28 mouse cellular contexts compared by ENCODE assay signal in the genomic region with DNA sequence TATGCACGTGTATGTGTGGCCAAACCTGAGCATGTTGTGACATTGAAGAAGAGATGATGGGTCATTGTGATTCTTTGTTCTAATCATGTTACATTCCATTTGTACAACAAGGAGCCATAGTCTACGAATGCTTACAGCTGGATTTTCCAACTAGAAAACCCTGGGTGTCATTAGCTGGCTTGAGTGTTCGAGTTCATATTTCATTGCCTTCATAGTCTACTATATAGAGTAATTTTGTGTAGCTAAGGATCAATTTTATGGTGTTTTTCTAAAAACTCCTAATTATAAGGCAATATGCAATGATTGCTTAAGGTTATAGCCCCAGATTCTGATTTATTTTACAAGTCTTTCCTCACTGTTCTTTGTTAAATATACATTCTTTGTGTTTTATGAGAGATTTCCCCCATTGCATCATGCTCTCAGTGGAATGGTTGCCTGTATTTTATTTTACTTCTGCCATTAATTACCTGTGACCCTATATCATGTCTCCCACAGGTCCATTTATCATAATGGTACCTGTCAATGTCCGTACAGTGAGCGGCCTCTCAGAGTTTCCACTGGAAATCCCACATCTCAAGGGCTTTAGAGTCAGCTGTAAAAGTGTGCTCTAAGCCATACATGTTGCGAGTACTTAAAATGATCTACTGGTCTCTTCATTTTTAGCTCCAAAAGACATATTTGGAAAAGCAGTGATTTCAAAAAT.
DNase-seq lines count a peak whose midpoint lies in the region; ATAC-seq lines count a peak whose summit lies in the region.
"Had no signal": no experiment of that assay in that cellular context is flagged by ENCODE, and none has a peak within 500 bp of the region (broad histone marks: within the 10 kb centered on the region; RNA-seq: fewer than 3 reads in every experiment).

No protein-coding gene starts in this region.

- no peaks in the 10 kb centered on the region for H3K36me3 ChIP-seq in limb, embryonic 12.5 days
- H3K36me3 ChIP-seq in limb, embryonic 10.5 days: no peaks in the 10 kb centered on the region
- H3K36me3 ChIP-seq in limb, embryonic 13.5 days: no peaks in the 10 kb centered on the region
- H3K36me3 ChIP-seq: embryonic facial prominence, embryonic 13.5 days; embryonic facial prominence, embryonic 15.5 days; forebrain, embryonic 10.5 days; forebrain, embryonic 12.5 days; G1E had no signal

- H3K9me3 ChIP-seq in limb, embryonic 12.5 days: no peaks in the 10 kb centered on the region
- H3K9me3 ChIP-seq in limb, embryonic 10.5 days (replicated peaks): no peaks in the 10 kb centered on the region
- no peaks in the 10 kb centered on the region for H3K9me3 ChIP-seq in limb, embryonic 13.5 days
- H3K9me3 ChIP-seq: embryonic facial prominence, embryonic 13.5 days; embryonic facial prominence, embryonic 15.5 days; forebrain, embryonic 10.5 days; forebrain, embryonic 12.5 days had no signal

- WGBS in limb, embryonic 12.5 days: 46% methylated on average over 6 of the region's 6 CpGs
- 83% methylated on average over 6 of the region's 6 CpGs for WGBS in limb, embryonic 10.5 days
- 30% methylated on average over 6 of the region's 6 CpGs for WGBS in limb, embryonic 13.5 days

- no peak overlapping the region for H3K4me2 ChIP-seq in limb, embryonic 12.5 days
- no peak overlapping the region for H3K4me2 ChIP-seq in limb, embryonic 13.5 days (replicated peaks)
- H3K4me2 ChIP-seq: embryonic facial prominence, embryonic 13.5 days; embryonic facial prominence, embryonic 15.5 days; forebrain, embryonic 12.5 days had no signal

- peak; percentile 76 for ATAC-seq in limb, embryonic 12.5 days (ENCODE audit: insufficient number of reproducible peaks, insufficient read depth, low FRiP score, low TSS enrichment, low read depth)
- ATAC-seq in limb, embryonic 13.5 days (ENCODE audit: low FRiP score, low read depth): peak; percentile 80
- ATAC-seq: activated CD4-positive, CD25-positive, alpha-beta regulatory T cell, adult 4 months; CD4-positive, CD25-positive, alpha-beta regulatory T cell, adult 4 months; forebrain, embryonic 14.5 days; forebrain, embryonic 16.5 days; Patski had no signal

- H3K27me3 ChIP-seq in limb, embryonic 12.5 days: no peaks in the 10 kb centered on the region
- H3K27me3 ChIP-seq in limb, embryonic 10.5 days (ENCODE audit: low read depth, poor library complexity, severe bottlenecking): no peaks in the 10 kb centered on the region
- no peaks in the 10 kb centered on the region for H3K27me3 ChIP-seq in limb, embryonic 13.5 days
- H3K27me3 ChIP-seq: CH12.LX; embryonic facial prominence, embryonic 13.5 days; embryonic facial prominence, embryonic 15.5 days; forebrain, embryonic 12.5 days had no signal

- H3K9ac ChIP-seq in limb, embryonic 12.5 days (replicated peaks): no peak overlapping the region
- H3K9ac ChIP-seq in limb, embryonic 13.5 days: no peak overlapping the region
- H3K9ac ChIP-seq: embryonic facial prominence, embryonic 13.5 days; embryonic facial prominence, embryonic 15.5 days; forebrain, embryonic 12.5 days had no signal

- H3K4me3 ChIP-seq in limb, embryonic 12.5 days (replicated peaks): no peak overlapping the region
- H3K4me3 ChIP-seq in limb, embryonic 10.5 days: no peak overlapping the region
- H3K4me3 ChIP-seq in limb, embryonic 13.5 days: no peak overlapping the region
- H3K4me3 ChIP-seq: embryonic facial prominence, embryonic 13.5 days; embryonic facial prominence, embryonic 15.5 days; erythroblast, embryonic 14.5 days; forebrain, embryonic 10.5 days; forebrain, embryonic 12.5 days had no signal

- H3K27ac ChIP-seq in limb, embryonic 12.5 days: no peak overlapping the region
- no peak overlapping the region for H3K27ac ChIP-seq in limb, embryonic 10.5 days
- H3K27ac ChIP-seq in limb, embryonic 13.5 days: no peak overlapping the region; the same call in 1 of the 2 replicates
- H3K27ac ChIP-seq: embryonic facial prominence, embryonic 13.5 days; embryonic facial prominence, embryonic 15.5 days; forebrain, embryonic 10.5 days; forebrain, embryonic 12.5 days had no signal

- DNase-seq in limb, embryonic 10.5 days (ENCODE audit: low spot score): no peak
- DNase-seq in mesoderm, embryonic 11.5 days (ENCODE audit: low read depth, low spot score): peak; percentile 31
- no peak for DNase-seq in left cerebral cortex, postnatal 14 days (ENCODE audit: low spot score in 2 of 2)
- DNase-seq in right cerebral cortex, adult 2 months (ENCODE audit: low spot score in 2 of 2): no peak
- DNase-seq: adrenal gland, adult 8-10 months; adrenal gland, postnatal 14 days; adrenal gland, postnatal 36 days; B cell, adult 2 months; cerebellum, adult 11-12 months; cerebellum, adult 8-10 months; cerebellum, adult 9-11 months; cerebellum, postnatal 14 days; cerebellum, postnatal 36 days; embryo, embryonic 11 days had no signal

- H3K4me1 ChIP-seq in limb, embryonic 12.5 days (replicated peaks): peaks cover 18% of the 10 kb centered on the region
- no peaks in the 10 kb centered on the region for H3K4me1 ChIP-seq in limb, embryonic 10.5 days
- H3K4me1 ChIP-seq in limb, embryonic 13.5 days: peaks cover 19% of the 10 kb centered on the region
- H3K4me1 ChIP-seq: embryonic facial prominence, embryonic 13.5 days; embryonic facial prominence, embryonic 15.5 days; forebrain, embryonic 10.5 days; forebrain, embryonic 12.5 days had no signal

- intact Hi-C loops in left cerebral cortex, postnatal 14 days (cut with DNase I): no loop called here
